Mouse (Mus musculus) liver, adult 2 months (tissue): ENCODE data around the gene Dhx38. TPM values are rescaled to one million over a fixed set of nuclear protein-coding genes. Genes with fewer than 3 reads are reported as not detected.
A peak's percentile ranks its signal among the peaks of the same experiment; 100 is the strongest.

Source experiments
- DNase-seq: peaks from one replicate; pipeline ENCODE4 v3.0.0-alpha.2; 2011; ENCODE audit warnings: low read depth, low spot score; ENCODE audit errors: extremely low read depth
- H3K27ac ChIP-seq: fragments of 200-500 bp; replicated peaks from 2 replicates; pipeline ENCODE4 v1.5.1; 2012; ENCODE audit warnings: low read depth, mild to moderate bottlenecking, control low read depth, inconsistent platforms, low read length; ENCODE audit not compliant: insufficient read depth
- H3K27me3 ChIP-seq: fragments of 200-500 bp; 2 replicates; pipeline ENCODE4 v1.6.1; 2012; ENCODE audit warnings: mild to moderate bottlenecking, moderate library complexity, low read length, inconsistent platforms; ENCODE audit not compliant: control insufficient read depth, insufficient read depth
- H3K36me3 ChIP-seq: fragments of 200-500 bp; 2 replicates; pipeline ENCODE4 v1.6.1; 2012; ENCODE audit warnings: low read length, inconsistent platforms; ENCODE audit not compliant: control insufficient read depth, insufficient read depth
- H3K4me1 ChIP-seq: fragments of 200-500 bp; 2 replicates; pipeline ENCODE4 v1.6.1; 2011; ENCODE audit warnings: low read length; ENCODE audit not compliant: control insufficient read depth, insufficient read depth
- H3K4me3 ChIP-seq: fragments of 200-500 bp; 2 replicates; pipeline ENCODE4 v1.5.1; 2011; ENCODE audit warnings: low read depth, mild to moderate bottlenecking, control low read depth, low read length, moderate library complexity; ENCODE audit not compliant: insufficient read depth
- H3K79me2 ChIP-seq: fragments of 200-500 bp; 2 replicates; pipeline ENCODE4 v1.6.1; 2012; ENCODE audit warnings: inconsistent platforms, mild to moderate bottlenecking, low read length, moderate library complexity; ENCODE audit not compliant: control insufficient read depth, insufficient read depth
- H3K9ac ChIP-seq: fragments of 200-500 bp; 2 replicates; pipeline ENCODE4 v1.6.1; 2012; ENCODE audit warnings: low read depth, mild to moderate bottlenecking, control low read depth, inconsistent platforms, low read length
- CTCF ChIP-seq: fragments of 200-500 bp; IDR thresholded peaks from 2 replicates; pipeline ENCODE4 v1.5.1; 2011; ENCODE audit warnings: low read depth, low read length, control low read depth
- POLR2A ChIP-seq: fragments of 200-500 bp; IDR thresholded peaks from 2 replicates; pipeline ENCODE4 v1.6.1; 2011; ENCODE audit warnings: low read length, control low read depth; ENCODE audit not compliant: insufficient read depth; ENCODE audit errors: extremely low read depth
- WGBS: fragments of 180-500 bp; shearing (Covaris S2); methylation state at CpG from one replicate; pipeline ENCODE4 v1.1.7; 2018; 5-methylcytosine and 5-hydroxymethylcytosine counted together
- polyA plus RNA-seq: library from polyadenylated mRNA; depleted of rRNA; stranded (reverse); fragments of >200 nt; gene quantifications from 2 replicates; pipeline ENCODE4 v1.2.3, GENCODE M21; 2012; rRNA removed
- total RNA-seq: library from RNA; depleted of rRNA; stranded (reverse); fragments of >200 nt; gene quantifications from 2 replicates; pipeline ENCODE4 v1.2.3, GENCODE M21; 2014; rRNA removed

Dhx38 gene
- total RNA-seq (6.9 and 8.7 TPM in 2 replicates), polyA plus RNA-seq (8.3 and 10.2 TPM in 2 replicates)

- Histone ChIP-seq H3K36me3 (peaks cover 11% of the 10 kb centered on the region), H3K27ac (peak within 1 kb of the TSS; percentile 84), H3K79me2 (peaks cover 4% of the 10 kb centered on the region), H3K27me3 (no peaks in the 10 kb centered on the region), H3K4me1 (peaks cover 9% of the 10 kb centered on the region; the same call in 1 of the 2 replicates), H3K9ac (peak within 1 kb of the TSS; percentile 88), H3K4me3 (peak within 1 kb of the TSS; percentile 90)
- DNase-seq: peak; percentile 99
- WGBS: under 1% methylated on average over 52 of the region's 52 CpGs
- no peak for TF ChIP-seq CTCF
- TF ChIP-seq POLR2A: 0 out of 2 replicates have a peak, but pooled peaks have one; percentile 34
Observed at GRCm38 (mm10) chr8:109565498-109566333, at the start of gene Dhx38, which contains the start of gene Txnl4b. Dhx38 (minus strand) TSS chr8:109565861. Txnl4b (plus strand) TSS chr8:109565892.

- no peaks in the 10 kb centered on the region for H3K27me3 ChIP-seq
- TF ChIP-seq CTCF: no peak
- no peak for TF ChIP-seq POLR2A
- H3K79me2 ChIP-seq: no peaks in the 10 kb centered on the region
- H3K36me3 ChIP-seq: no peaks in the 10 kb centered on the region
- peaks cover 2% of the 10 kb centered on the region; the same call in 1 of the 2 replicates for H3K4me1 ChIP-seq
- H3K27ac ChIP-seq: no peak within 1 kb of the TSS
- H3K4me3 ChIP-seq: no peak within 1 kb of the TSS
- H3K9ac ChIP-seq: no peak within 1 kb of the TSS
- no peak for DNase-seq
- 49% methylated on average over 27 of the region's 27 CpGs for WGBS
Observed at GRCm38 (mm10) chr8:109614243-109615210, 48.9 kb upstream of the Dhx38 start, which contains the start of gene Pkd1l3. Pkd1l3 (plus strand) TSS chr8:109614517.

- H3K27me3 ChIP-seq: no peaks in the 10 kb centered on the region
- peak overlapping the region; percentile 27 for H3K9ac ChIP-seq
- peak overlapping the region; percentile 13 for H3K4me3 ChIP-seq
- no peaks in the 10 kb centered on the region; the same call in 1 of the 2 replicates for H3K36me3 ChIP-seq
- peak overlapping the region; percentile 62 for H3K27ac ChIP-seq
- H3K79me2 ChIP-seq: no peaks in the 10 kb centered on the region
- TF ChIP-seq POLR2A: no peak
- peaks cover 5% of the 10 kb centered on the region for H3K4me1 ChIP-seq
- peak; percentile 66 for DNase-seq
- WGBS: 9% methylated on average over 5 of the region's 5 CpGs
Observed at GRCm38 (mm10) chr8:109609153-109609502, 43.5 kb upstream of the Dhx38 start.

- no peaks in the 10 kb centered on the region for H3K79me2 ChIP-seq
- H3K4me3 ChIP-seq: peak within 1 kb of the TSS; percentile 55
- TF ChIP-seq POLR2A (peak; percentile 89; the same call in 1 of the 2 replicates), CTCF (no peak)
- no peaks in the 10 kb centered on the region for H3K27me3 ChIP-seq
- peak within 1 kb of the TSS; percentile 64 for H3K9ac ChIP-seq
- peak within 1 kb of the TSS; percentile 62 for H3K27ac ChIP-seq
- under 1% methylated on average over 42 of the region's 42 CpGs for WGBS
- H3K4me1 ChIP-seq: peaks cover 4% of the 10 kb centered on the region
- H3K36me3 ChIP-seq: no peaks in the 10 kb centered on the region; the same call in 1 of the 2 replicates
- DNase-seq: peak; percentile 88
Observed at GRCm38 (mm10) chr8:109608271-109609152, 42.9 kb upstream of the Dhx38 start, which contains the start of gene Dhodh. Dhodh (minus strand) TSS chr8:109608673.

GRCm38 (mm10) chr8:109607650-109608049 is 42.0 kb upstream of the Dhx38 start:
- WGBS: 16% methylated on average over 12 of the region's 12 CpGs
- TF ChIP-seq CTCF (no peak), POLR2A (no peak)
- H3K4me3 ChIP-seq: peak overlapping the region; percentile 55
- H3K27ac ChIP-seq: no peak overlapping the region
- DNase-seq: no peak
- no peaks in the 10 kb centered on the region for H3K79me2 ChIP-seq
- H3K27me3 ChIP-seq: no peaks in the 10 kb centered on the region
- H3K36me3 ChIP-seq: no peaks in the 10 kb centered on the region; the same call in 1 of the 2 replicates
- peak overlapping the region; percentile 64; the same call in 1 of the 2 replicates for H3K9ac ChIP-seq
- peaks cover 4% of the 10 kb centered on the region for H3K4me1 ChIP-seq
